ENCODE assay signal across 8 mouse cellular contexts in genomic region chr7:65486259-65486681, GRCm38 (mm10). TPM values are rescaled to one million over a fixed set of nuclear protein-coding genes. Genes with fewer than 3 reads are reported as not detected.
DNase-seq lines count a peak whose midpoint lies in the region; ATAC-seq and TF ChIP-seq lines count a peak whose summit lies in the region.

No protein-coding gene starts in this region.

- H3K27me3 ChIP-seq in embryonic facial prominence, embryonic 15.5 days: no peaks in the 10 kb centered on the region
- no peaks in the 10 kb centered on the region for H3K27me3 ChIP-seq in hindbrain, embryonic 10.5 days (ENCODE audit: insufficient read depth, poor library complexity, severe bottlenecking)
- no peaks in the 10 kb centered on the region for H3K27me3 ChIP-seq in limb, embryonic 12.5 days
- H3K27me3 ChIP-seq in midbrain, embryonic 14.5 days (ENCODE audit: control insufficient read depth, insufficient read depth, low read length): no peaks in the 10 kb centered on the region

- H3K36me3 ChIP-seq in embryonic facial prominence, embryonic 15.5 days: no peaks in the 10 kb centered on the region
- no peaks in the 10 kb centered on the region for H3K36me3 ChIP-seq in hindbrain, embryonic 10.5 days
- H3K36me3 ChIP-seq in limb, embryonic 12.5 days: no peaks in the 10 kb centered on the region
- H3K36me3 ChIP-seq in midbrain, embryonic 14.5 days (ENCODE audit: control insufficient read depth, insufficient read depth, low read length): no peaks in the 10 kb centered on the region

- no peak overlapping the region for H3K9ac ChIP-seq in embryonic facial prominence, embryonic 15.5 days
- no peak overlapping the region; the same call in 1 of the 2 replicates for H3K9ac ChIP-seq in limb, embryonic 12.5 days (replicated peaks)
- H3K9ac ChIP-seq in midbrain, embryonic 14.5 days (replicated peaks; ENCODE audit: low read length): no peak overlapping the region

- peak overlapping the region; percentile 45 for H3K4me2 ChIP-seq in embryonic facial prominence, embryonic 15.5 days (replicated peaks)
- peak overlapping the region; percentile 51 for H3K4me2 ChIP-seq in limb, embryonic 12.5 days
- peak overlapping the region; percentile 19; the same call in 1 of the 2 replicates for H3K4me2 ChIP-seq in midbrain, embryonic 14.5 days (ENCODE audit: low read length)

- H3K27ac ChIP-seq in layer of hippocampus, adult 2 months: peak overlapping the region; percentile 36
- H3K27ac ChIP-seq in embryonic facial prominence, embryonic 15.5 days (replicated peaks): no peak overlapping the region
- peak overlapping the region; percentile 37; the same call in 1 of the 2 replicates for H3K27ac ChIP-seq in hindbrain, embryonic 10.5 days
- H3K27ac ChIP-seq in limb, embryonic 12.5 days: no peak overlapping the region
- H3K27ac ChIP-seq in midbrain, embryonic 14.5 days (replicated peaks; ENCODE audit: low read depth, low read length): no peak overlapping the region

- DNase-seq in layer of hippocampus, adult 2 months (ENCODE audit: low spot score in 2 of 2): no peak
- DNase-seq in layer of hippocampus, postnatal 14 days (ENCODE audit: low spot score in 2 of 2): no peak
- DNase-seq in hindbrain, embryonic 10.5 days (ENCODE audit: low spot score): peak; percentile 19
- DNase-seq in midbrain, embryonic 14.5 days: peak; percentile 44
- DNase-seq in yolk sac, embryonic 10.5 days (ENCODE audit: low spot score): peak; percentile 55

- ATAC-seq in embryonic facial prominence, embryonic 15.5 days (ENCODE audit: insufficient number of reproducible peaks, low FRiP score, low TSS enrichment, low read depth): 0 out of 2 replicates have a peak, but pooled peaks have one; percentile 39
- 0 out of 2 replicates have a peak, but pooled peaks have one; percentile 20 for ATAC-seq in limb, embryonic 12.5 days (ENCODE audit: insufficient number of reproducible peaks, insufficient read depth, low FRiP score, low TSS enrichment, low read depth)
- no peak for ATAC-seq in midbrain, embryonic 14.5 days (ENCODE audit: low FRiP score, low TSS enrichment)
- no peak for ATAC-seq in megakaryocyte-erythroid progenitor cell, adult 5-6 weeks (replicated peaks; ENCODE audit: low FRiP score, low TSS enrichment, poor library complexity, severe bottlenecking)

- peaks cover 7% of the 10 kb centered on the region for H3K4me1 ChIP-seq in embryonic facial prominence, embryonic 15.5 days
- H3K4me1 ChIP-seq in hindbrain, embryonic 10.5 days (replicated peaks): peaks cover 7% of the 10 kb centered on the region
- H3K4me1 ChIP-seq in limb, embryonic 12.5 days (replicated peaks): peaks cover 15% of the 10 kb centered on the region
- H3K4me1 ChIP-seq in midbrain, embryonic 14.5 days (ENCODE audit: control insufficient read depth, insufficient read depth, low read length): no peaks in the 10 kb centered on the region

- peak overlapping the region; percentile 0; the same call in 1 of the 2 replicates for H3K4me3 ChIP-seq in layer of hippocampus, adult 2 months
- H3K4me3 ChIP-seq in embryonic facial prominence, embryonic 15.5 days (replicated peaks): peak overlapping the region; percentile 23
- H3K4me3 ChIP-seq in hindbrain, embryonic 10.5 days: peak overlapping the region; percentile 23
- H3K4me3 ChIP-seq in limb, embryonic 12.5 days (replicated peaks): peak overlapping the region; percentile 23
- no peak overlapping the region for H3K4me3 ChIP-seq in midbrain, embryonic 14.5 days (replicated peaks; ENCODE audit: low read depth, low read length)

- WGBS in embryonic facial prominence, embryonic 15.5 days: 3% methylated on average over 13 of the region's 13 CpGs
- 13% methylated on average over 13 of the region's 13 CpGs for WGBS in hindbrain, embryonic 10.5 days
- 6% methylated on average over 13 of the region's 13 CpGs for WGBS in limb, embryonic 12.5 days
- WGBS in midbrain, embryonic 14.5 days: 7% methylated on average over 13 of the region's 13 CpGs

- no peak for TF ChIP-seq CTCF in layer of hippocampus, adult 2 months (conservative IDR thresholded peaks at IDR 0.05)

- no peaks in the 10 kb centered on the region for H3K9me3 ChIP-seq in embryonic facial prominence, embryonic 15.5 days (replicated peaks)
- no peaks in the 10 kb centered on the region for H3K9me3 ChIP-seq in hindbrain, embryonic 10.5 days
- H3K9me3 ChIP-seq in limb, embryonic 12.5 days: no peaks in the 10 kb centered on the region
- no peaks in the 10 kb centered on the region for H3K9me3 ChIP-seq in midbrain, embryonic 14.5 days (ENCODE audit: control insufficient read depth, low read length)

RNA-seq across cellular contexts. Expression of gene Tjp1, which starts 41.3 kb away (rescaled TPM):
- 100 to 1,000 TPM; 141 to 174 TPM for total RNA-seq in layer of hippocampus, adult 2 months (2021)
- total RNA-seq in layer of hippocampus, postnatal 14 days (2021): 100 to 1,000 TPM; 126 to 134 TPM
- 21.2 TPM in 2 replicates for polyA plus RNA-seq in embryonic facial prominence, embryonic 15.5 days (2015; fragmentation: Nextera tagmentation; extraction: Ambion mirVana)
- polyA plus RNA-seq in hindbrain, embryonic 10.5 days (2016; fragmentation: Nextera tagmentation; extraction: Ambion mirVana): 19.0 and 24.4 TPM in 2 replicates
- polyA plus RNA-seq in limb, embryonic 12.5 days (2016; fragmentation: Nextera tagmentation; extraction: Ambion mirVana): 25.6 and 29.1 TPM in 2 replicates
- polyA plus RNA-seq in midbrain, embryonic 14.5 days (2014; fragmentation: Nextera tagmentation; extraction: Ambion mirVana): 19.6 and 22.4 TPM in 2 replicates
- 14.2 and 18.5 TPM in 2 replicates for total RNA-seq in megakaryocyte-erythroid progenitor cell, adult 5-6 weeks (2014; fragmentation: Nextera tagmentation)
- total RNA-seq in megakaryocyte-erythroid progenitor cell, adult 5-6 weeks (2017): 16.9 and 17.0 TPM in 2 replicates

Comparison
In these comparisons a context has a peak if more than half of its experiments do, and no peak if none do; other contexts are left out.
1. DNase-seq: peak in hindbrain, embryonic 10.5 days (single experiment), midbrain, embryonic 14.5 days (single experiment) and yolk sac, embryonic 10.5 days (single experiment); none in layer of hippocampus, adult 2 months (0 of 2) and layer of hippocampus, postnatal 14 days (0 of 2).
2. H3K27ac ChIP-seq: peak in layer of hippocampus, adult 2 months (single experiment) and hindbrain, embryonic 10.5 days (single experiment); none in embryonic facial prominence, embryonic 15.5 days (single experiment), limb, embryonic 12.5 days (single experiment) and midbrain, embryonic 14.5 days (single experiment).
3. ATAC-seq: peak in embryonic facial prominence, embryonic 15.5 days (single experiment) and limb, embryonic 12.5 days (single experiment); none in midbrain, embryonic 14.5 days (single experiment) and megakaryocyte-erythroid progenitor cell, adult 5-6 weeks (single experiment).
4. Peak in every context shown above with its lines, with median percentiles within 50 percentile points of each other: H3K4me2 ChIP-seq.